Mouse (Mus musculus) activated CD4-positive, CD25-positive, alpha-beta regulatory T cell, adult 9 weeks (primary cell): Measurements from ENCODE around the gene Clca4b. TPM values are rescaled to one million over a fixed set of nuclear protein-coding genes. Genes with fewer than 3 reads are reported as not detected.

Experiments used
- polyA plus RNA-seq: library from polyadenylated mRNA; unstranded; fragments of 100-300 nt; shearing (Covaris generic); gene quantifications from one replicate; pipeline ENCODE4 v1.2.1, GENCODE M21; 2017

The Clca4b gene
- polyA plus RNA-seq = not detected

DNA sequence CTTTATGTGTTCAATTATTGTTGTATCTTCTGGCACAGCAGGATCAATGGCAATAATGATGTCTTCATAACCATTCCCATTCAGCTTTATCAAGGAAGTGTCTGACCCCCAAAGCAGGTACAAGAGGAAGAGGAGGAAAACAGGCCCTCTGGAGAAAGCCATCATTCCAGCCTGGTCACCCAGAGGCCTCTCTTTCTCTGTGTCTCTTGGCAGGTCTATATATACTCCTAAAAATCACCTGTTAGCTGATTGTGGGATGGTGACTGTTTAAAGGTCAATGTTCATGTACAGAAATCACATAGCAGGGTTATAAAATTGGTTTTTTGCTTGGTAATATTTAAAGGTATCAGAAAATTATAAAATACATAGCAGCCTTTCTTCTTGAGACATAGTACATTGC lies at the start of gene Clca4b:
Gene Clca4b (minus strand): TSS at position 195 of the 400 bp plus-strand sequence.

DNA sequence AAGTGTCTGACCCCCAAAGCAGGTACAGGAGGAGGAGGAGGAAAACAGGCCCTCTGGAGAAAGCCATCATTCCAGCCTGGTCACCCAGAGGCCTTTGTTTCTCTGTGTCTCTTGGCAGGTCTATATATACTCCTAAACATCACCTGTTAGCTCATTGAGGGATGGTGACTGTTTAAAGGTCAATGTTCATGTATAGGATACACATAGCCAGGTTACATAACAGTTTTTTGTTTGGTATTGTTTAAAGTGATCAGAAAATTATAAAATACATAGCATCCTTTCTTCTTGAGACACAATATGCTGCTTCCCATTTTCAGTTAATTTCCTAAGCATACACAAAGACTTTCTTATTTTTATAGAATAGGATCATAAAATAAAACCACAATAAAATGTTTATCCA lies 42.6 kb upstream of the Clca4b start, which contains the start of gene Clca4a:
Gene Clca4a (minus strand): TSS at position 101 of the 400 bp plus-strand sequence.

Other genes with a start within 250 kb of the Clca4b start
- gene Sh3glb1, start 212.2 kb downstream of the Clca4b start, polyA plus RNA-seq = 69.7 TPM
- not detected for gene Clca3a1, start 171.6 kb downstream of the Clca4b start, polyA plus RNA-seq
- not detected for gene Clca3a2, start 113.0 kb downstream of the Clca4b start, polyA plus RNA-seq
- not detected for gene Clca3b, start 83.2 kb downstream of the Clca4b start, polyA plus RNA-seq
- not detected for gene Clca4a, start 42.5 kb upstream of the Clca4b start, polyA plus RNA-seq
- not detected for gene Clca1, start 100.2 kb upstream of the Clca4b start, polyA plus RNA-seq
- not detected for gene Clca2, start 166.9 kb upstream of the Clca4b start, polyA plus RNA-seq
- 9.1 TPM for gene Odf2l, start 186.1 kb upstream of the Clca4b start, polyA plus RNA-seq